Mouse (Mus musculus) gastrocnemius, postnatal 14 days (tissue): ENCODE data around the gene Ackr1. TPM values are rescaled to one million over a fixed set of nuclear protein-coding genes. Genes with fewer than 3 reads are reported as not detected.

Experiments
- DNase-seq: peaks from one replicate; pipeline ENCODE4 v3.0.0; 2021; ENCODE audit warnings: mixed read lengths
- intact Hi-C: fragments of 180-260 bp; cut with DNase I; formaldehyde crosslinking; loops from one replicate; pipeline ENCODE4 v1.15.1; 2025; ENCODE audit warnings: low total_unique reads
- total RNA-seq, 2 experiments: library from RNA; stranded (reverse); gene quantifications; 2 replicates each; pipeline ENCODE4 v1.2.3; 2021

Ackr1 gene
- total RNA-seq, 2 experiments from 2014 or later = 5.1 to 7.9 TPM

DNA sequence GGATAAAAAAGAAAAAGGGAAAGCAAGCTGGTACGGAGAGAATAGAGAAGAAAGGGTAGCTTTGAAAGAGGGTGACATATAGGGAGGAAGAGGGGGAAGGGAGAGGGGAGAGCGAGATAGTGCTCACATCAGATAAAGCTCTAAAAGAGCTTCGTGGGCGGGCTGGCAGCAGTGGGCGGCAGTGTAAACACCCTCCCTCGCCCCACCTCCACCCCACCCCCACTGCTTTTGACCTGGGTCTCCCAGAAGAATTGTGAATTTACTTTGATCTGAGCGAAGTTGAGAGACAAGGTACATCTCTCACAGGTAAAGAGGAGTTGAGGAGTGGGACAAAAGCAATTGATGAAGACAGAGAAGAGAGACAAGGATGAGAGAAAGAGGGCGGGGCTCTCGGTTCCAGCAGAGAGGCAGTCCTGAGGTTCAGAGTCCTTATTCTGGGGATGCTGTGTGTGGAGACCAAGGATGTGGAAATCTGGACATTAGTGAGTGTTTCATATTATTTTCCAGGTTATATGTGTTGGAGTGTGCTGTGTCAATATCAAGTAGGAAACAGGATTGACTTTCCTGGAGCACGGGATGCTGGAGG lies 16.9 kb upstream of the Ackr1 start, which contains the start of gene Aim2:
Aim2 (plus strand) TSS at position 508 of the 586 bp plus-strand sequence.
- intact Hi-C loops = no loop called here

DNA sequence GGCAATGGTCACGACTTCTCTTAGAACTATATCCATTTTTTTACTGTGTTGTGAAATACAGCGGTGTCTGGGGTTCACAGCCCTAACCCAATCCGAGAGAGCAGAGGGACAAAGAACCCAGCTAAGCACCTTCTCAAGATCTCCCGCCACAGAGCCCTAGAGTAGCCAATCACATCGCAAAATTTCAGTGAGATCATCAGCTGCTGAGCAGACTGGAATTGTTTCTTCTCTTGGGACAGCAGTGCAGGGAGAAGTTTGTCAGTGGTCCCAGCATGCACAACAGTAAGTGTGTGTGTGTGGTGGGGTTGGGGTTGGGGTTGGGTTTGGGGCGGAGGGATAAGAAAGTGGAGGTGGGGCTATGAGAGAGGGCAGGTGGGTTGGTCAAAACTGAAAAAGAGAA lies 16.4 kb upstream of the Ackr1 start:
- intact Hi-C loops = no loop called here
- DNase-seq = no peak

More for the DNA sequence above, 16.9 kb upstream of the Ackr1 start, which contains the start of gene Aim2:
- no peak for DNase-seq

DNA sequence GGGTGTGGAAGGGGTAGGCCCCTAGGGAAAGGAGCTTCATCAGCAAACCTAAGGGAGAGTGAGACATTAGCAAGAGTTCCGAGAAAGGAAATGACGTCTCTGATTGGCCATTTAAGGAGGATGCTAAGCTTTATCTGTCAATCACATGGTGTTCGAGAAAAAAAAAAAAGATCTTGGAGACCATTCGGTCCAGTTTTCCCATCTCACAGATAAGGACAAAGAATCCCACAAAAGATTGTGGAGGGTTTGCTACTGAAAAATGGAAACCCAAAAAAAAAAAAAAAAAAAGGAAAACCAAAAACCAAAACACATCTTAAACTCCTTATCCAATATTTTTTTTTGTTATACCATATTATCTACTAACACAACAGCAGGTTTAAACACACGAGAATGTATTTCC lies 15.6 kb upstream of the Ackr1 start:
- DNase-seq = no peak
- intact Hi-C loops = no loop called here

DNA sequence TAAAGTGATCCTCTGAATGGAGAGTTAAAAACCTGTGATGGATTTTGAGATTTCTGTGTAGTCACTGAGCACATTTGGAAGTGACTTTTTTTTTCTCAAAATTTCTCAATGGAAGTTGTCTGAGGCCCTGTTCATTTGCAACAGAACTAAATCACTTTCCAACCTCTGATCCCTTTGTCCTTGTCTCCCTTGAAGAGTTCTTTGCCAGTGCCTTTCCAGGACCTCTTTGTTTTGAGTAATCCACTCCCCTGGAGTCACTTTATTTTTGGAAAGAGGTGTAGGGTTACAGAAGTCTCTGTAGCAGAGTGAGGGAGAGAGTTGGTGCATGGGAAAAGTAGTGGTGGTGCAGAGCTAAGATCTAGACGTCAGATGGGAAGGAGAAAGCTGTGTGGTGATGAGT lies 15.0 kb upstream of the Ackr1 start:
- intact Hi-C loops = no loop called here
- DNase-seq = no peak

DNA sequence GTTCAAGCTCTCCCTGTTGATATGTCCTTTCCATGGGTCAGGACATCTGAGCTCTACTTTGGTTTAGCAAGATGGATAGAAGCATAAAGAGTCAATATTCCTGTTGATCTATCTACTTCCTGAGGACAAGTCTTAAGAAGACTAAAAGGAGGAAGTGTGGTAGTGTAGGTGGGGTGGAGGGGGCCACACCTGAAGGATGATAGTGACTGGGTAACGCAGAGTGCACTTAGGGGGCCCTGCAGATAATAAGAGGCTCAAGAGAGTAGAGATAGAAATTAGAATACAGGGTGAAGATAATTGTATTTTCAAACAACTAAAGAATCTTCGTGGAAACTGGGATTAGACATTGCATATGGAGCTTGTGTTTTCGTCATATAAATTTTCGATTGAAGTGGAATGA lies 11.6 kb upstream of the Ackr1 start:
- DNase-seq = no peak
- intact Hi-C loops = no loop called here

DNA sequence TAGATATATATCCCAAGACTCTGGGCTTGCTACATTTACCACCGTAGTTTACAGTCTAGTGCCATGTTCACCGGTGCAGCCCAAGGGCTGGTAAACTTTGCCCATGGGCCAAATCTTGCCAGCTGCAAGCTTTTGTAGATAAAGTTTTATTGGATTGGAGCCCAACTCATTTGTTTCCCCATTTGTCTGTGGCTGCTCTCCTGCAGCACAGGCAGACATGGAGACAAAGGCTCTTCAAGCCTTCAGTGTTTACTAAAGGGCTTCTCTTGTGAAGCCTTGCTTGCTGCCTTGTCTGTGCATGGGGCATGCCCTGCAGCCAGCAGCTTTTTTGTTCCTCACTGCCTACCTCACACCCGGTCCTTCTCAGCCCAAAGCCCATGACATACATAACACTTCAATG lies 10.4 kb upstream of the Ackr1 start:
- intact Hi-C loops = no loop called here
- no peak for DNase-seq

DNA sequence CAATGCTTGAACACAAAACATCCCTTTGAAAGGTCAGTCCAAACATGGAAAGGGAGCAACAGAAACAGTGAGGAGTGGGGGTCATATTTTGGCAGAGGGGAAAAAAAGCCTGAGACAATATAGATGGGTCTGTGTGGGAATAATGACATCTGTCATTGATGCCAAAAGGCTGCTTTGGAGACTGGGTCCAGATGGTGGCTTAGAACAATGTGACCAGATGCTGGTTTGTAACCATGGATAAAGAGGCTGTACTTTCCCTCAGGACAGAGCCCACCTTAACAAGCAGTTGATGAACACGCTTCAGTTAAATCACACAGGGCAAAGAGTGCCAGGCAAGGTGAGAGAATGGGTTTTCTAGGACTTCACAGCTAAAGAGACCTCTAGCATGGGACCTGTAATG lies 8.9 kb upstream of the Ackr1 start:
- DNase-seq = no peak
- intact Hi-C loops = no loop called here

DNA sequence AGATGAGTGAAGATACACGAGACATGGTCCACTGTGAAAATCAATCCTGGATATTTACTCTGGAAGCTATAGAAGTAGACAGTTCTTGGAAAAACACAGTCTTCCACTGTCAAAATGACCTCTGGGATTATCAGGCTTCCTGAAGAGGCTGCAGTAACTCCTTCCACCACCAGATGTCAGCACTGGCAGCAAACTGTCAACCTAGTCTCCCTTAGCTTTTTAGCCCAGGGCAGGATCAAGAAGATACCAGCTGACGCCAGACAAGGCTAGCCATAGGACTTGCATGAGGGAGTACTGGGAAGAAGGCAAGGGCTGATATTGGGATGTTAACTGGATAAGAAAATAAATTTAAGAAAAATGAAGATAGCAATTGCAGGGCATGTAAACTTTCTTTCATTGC lies 6.0 kb upstream of the Ackr1 start:
- DNase-seq = peak; percentile 25
- intact Hi-C loops = loop anchor here (10.0 kb wide), 1 partner anchor 55 kb away; no protein-coding TSS in a partner anchor

DNA sequence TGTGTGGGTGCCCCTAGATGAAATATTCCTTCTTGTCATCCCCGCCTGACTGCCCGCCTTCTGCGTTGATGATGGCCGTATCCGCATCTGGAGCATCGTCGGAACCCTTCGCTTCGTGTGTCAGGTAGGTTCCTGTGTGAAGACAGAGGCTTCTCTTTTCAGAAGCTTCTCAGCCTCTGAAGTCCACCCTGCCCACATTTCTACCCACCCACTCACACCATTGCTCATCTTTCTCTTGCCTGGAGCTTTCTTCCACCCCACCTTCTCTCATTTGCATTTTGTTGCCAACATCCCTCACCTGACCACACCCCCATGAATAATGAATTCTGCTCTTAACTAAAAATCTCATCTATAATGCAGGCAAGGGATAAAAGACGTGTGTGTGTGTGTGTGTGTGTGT lies 3.5 kb upstream of the Ackr1 start:
- DNase-seq = no peak
- intact Hi-C loops = loop anchor here (10.0 kb wide), 1 partner anchor 58 kb away; no protein-coding TSS in a partner anchor

DNA sequence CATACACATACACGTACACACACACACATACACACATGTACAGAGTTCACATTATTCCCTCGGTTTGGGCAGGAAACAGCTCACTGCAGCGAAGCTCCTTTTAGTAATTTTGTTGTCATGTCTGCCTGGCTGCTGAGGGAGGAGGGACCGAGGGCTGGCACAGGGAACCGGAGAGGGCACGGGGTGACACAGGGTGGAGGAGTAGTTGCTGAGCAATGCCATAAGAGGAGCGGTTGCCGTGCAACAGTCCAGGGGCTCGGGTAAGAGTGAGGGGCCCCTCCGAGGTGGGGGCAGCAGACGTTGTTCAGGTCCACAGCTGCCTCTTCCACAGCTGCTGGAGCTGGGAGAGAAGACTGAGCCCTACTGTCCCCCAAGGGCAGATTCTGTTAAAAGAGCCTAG lies 2.4 kb upstream of the Ackr1 start:
- intact Hi-C loops = loop anchor here (10.0 kb wide), 1 partner anchor 59 kb away; no protein-coding TSS in a partner anchor

DNA sequence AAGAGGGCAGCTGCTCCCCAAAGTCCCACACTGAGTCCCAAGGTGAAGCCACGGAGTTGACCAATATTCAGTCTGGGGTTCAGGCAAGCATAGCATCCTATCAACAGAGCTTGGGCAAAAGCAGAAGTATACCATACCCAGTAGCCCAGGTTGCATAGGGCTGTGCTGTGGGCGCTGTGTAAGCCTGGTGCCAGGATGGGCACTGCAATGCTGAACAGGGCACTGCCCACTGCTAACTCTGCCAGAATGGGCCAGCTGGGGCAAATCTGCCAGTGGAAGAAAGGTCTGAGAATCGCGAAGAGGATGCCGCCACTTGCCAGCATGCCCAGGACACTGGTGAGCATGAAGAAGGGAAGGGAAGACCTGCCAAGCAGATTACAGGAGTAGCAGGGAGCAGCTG lies 1.1 kb downstream of the Ackr1 start:
- intact Hi-C loops = loop anchor here (10.0 kb wide), 1 partner anchor 62 kb away; no protein-coding TSS in a partner anchor
- DNase-seq = no peak

More for the DNA sequence above, 2.4 kb upstream of the Ackr1 start:
- no peak for DNase-seq

DNA sequence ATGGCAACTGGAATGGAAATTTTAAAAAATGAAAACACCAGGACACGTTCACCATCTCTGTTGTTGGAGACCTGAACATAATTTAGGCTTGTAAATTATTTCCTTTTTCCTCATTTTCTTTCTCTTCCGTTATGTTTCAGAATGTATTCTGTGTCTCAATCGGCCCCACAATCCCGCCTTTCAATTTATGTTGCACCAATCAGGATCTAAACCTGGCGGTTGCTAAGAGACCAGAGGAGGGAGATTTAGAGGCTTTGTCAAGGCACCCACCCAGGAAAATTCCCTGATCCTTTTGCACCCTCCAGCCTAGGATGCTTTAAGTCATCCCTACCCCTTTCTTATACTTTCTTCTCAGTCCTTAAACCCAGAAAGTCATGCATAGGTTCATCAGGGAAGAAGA lies 3.8 kb downstream of the Ackr1 start:
- DNase-seq = no peak
- intact Hi-C loops = loop anchor here (10.0 kb wide), 1 partner anchor 65 kb away; no protein-coding TSS in a partner anchor

DNA sequence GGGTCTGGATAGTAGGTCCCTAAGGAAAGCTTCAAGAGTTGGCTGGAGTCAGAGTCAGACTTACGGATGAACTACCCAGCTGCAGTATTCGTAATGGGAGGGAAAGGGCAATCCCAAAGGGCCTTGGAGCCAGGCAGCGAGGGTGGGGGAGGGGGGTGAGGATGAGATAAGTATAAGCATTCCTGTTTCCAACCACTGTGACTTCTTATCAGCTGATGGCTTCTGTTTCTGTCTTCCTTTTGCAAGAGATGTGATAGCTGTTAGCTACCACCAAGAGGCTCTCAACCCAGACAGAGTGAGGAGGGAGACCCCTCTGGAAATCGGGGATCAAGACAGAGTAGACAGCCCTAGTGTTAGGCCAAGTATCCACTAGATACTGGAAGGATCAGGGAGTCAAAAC lies 4.4 kb downstream of the Ackr1 start:
- intact Hi-C loops = no loop called here
- no peak for DNase-seq

DNA sequence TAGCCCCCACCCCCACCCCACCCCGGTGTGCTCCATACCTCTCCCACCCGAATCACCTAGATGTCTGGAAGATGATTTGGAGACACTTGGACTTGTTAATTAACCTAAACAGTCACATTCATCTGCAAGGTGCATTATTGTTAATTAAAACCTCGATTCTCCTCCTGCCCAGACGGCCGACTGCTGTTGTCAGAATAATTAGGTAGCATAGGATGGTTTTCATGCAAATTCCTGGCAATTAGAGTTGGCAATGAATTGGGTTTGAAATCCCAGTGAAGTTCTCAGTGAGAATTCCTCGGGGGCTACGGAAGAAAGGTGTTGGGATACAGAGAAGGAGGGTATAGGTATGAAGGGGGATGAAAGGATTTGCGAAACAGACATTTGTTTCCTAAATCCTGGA lies 5.1 kb downstream of the Ackr1 start:
- DNase-seq = no peak
- intact Hi-C loops = no loop called here

DNA sequence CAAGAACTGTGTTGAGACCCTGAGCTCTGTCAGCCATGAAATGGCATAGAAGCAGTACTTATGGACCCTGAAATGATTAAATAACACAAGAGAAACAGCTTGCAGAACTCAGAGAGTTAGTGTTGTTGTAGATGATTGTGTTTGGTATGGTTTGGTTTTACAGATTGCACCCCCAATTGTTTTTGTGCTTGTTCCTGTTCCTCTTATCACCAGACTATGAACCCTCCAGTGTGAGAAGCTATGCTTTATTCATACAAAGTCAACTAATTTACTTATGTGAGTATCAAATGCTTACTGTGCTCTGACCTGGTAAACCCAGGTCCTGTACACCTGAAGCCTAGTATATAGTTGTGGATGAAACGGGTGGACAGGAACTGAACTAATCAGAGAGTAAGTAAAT lies 7.0 kb downstream of the Ackr1 start:
- intact Hi-C loops = no loop called here
- DNase-seq = no peak

DNA sequence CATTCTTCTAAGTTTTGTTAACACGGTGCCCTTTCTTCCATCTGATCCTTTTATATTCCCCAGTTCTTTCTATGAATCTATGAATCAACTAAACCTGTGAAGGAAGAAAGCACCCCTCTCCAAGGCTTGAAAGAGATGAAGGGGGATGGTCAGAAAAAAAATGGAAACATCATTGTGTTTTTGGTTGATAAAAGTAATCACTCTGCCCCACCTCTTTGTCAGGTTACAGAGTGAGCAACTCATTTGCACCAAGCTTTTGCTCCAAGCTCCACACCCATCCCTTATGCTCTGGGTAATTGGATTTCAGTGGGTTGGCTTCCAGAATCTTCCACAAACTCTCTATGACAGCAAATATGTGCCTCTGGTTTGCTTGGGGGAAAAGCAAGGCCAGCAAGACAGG lies 8.2 kb downstream of the Ackr1 start:
- intact Hi-C loops = no loop called here
- DNase-seq = no peak

DNA sequence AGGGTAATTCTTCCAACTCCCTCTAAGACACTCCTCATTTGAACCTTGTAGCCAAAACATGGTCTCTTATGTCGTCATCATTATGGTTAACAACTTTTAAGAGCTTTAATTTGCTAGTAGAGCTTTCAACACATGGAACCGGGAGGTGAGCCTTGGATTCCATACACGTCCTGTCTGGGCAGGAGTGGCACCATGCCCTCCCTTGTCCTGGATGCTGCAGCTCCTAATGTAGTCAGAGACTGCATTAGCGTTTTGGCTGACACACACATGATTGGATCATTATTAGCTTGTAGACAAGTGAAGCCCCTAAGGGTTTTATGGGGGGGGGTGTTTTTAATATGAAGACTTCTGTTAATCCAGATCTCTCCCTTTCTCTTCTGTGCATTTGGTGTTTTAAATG lies 8.6 kb downstream of the Ackr1 start:
- intact Hi-C loops = no loop called here
- DNase-seq = no peak

DNA sequence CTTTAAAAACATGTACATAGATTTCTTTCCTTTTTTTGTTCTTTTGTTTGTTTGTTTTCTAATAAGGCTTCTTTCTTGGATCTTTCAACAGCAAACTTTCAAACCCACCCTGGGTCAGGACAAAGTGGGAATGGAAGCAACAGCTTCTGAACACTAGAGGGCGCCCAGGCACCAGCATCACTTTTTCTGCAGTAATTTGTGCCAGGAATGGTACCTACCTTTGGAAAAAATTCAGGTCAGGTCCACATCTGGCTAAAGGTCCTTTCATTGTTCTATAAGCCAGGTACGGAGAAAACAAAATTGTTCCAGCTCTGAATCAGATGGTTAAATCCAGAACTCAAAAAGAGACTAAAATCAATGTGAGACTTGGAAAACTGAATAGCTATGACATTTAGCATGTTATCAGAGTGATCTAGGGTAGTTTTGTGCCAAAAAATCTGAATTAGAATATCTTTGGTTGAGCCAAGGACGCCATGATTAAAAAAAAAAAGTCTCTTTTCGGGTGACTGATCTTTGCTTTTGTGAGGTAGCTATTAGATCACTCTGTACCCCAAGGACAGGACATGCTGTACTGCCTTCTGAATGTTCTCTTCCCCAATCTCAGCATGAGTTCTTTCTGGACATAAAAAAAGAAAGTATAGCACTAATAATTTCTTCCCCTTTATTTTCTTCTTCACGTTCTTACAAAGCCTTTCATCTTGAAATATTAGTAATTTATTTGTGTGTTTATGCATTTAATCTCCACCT lies 9.5 kb downstream of the Ackr1 start:
- DNase-seq = no peak
- intact Hi-C loops = no loop called here

DNA sequence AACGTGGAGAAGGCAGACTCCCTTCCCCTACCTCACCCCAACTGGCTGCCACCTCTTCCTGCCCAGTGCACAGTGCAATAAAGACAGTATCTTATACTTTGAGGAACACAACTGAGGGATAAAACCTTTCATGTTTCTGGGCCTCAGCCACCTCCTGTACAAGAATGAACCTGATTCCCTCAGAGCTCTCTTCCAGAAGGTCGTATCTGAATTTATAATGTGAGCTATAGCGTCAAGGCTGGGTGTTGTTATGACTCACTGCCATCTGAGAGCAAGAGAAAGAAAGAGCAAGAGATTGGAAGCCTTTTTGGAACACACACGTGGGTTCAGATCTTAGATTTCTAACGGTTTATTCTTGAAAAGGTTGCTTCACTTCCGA lies 11.3 kb downstream of the Ackr1 start:
- intact Hi-C loops = no loop called here
- no peak for DNase-seq

DNA sequence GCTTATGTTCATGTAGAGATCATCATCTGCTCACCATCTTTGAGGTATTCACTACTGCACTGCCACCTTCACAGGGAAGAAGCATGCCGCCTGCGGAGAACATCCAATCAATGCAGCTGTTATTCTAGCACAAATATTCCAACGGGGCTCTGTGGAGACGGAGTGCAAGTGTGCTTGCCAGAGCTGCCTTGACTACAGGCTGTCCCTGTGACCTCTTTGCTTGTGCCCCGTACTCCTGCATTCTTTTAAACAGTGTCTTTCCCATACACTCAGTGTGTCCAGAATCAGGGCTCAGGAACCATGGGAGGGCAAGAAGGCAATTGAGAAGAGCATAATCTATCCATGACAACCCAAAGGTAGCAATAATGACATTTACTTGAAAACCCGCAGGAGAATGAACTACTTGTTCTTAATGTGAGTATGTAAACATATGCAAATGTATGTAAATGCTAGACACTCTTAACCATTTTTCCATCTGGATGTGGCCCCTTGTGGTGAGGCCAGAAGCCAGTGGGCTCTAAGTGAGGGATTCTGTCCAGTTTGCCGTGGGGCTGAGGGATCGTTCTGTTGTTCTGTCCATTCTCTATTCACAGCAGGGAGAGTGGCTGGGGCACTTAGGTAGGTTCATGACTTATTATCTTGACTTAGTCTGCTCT lies 11.8 kb downstream of the Ackr1 start:
- DNase-seq = no peak
- intact Hi-C loops = no loop called here
